Mouse (Mus musculus): ENCODE data around the gene Zfp383. TPM values are rescaled to one million over a fixed set of nuclear protein-coding genes. Genes with fewer than 3 reads are reported as not detected.
"Not testable (repeated sequence)": the region's sequence is repeated elsewhere in the genome, so short reads cannot be mapped to it uniquely, and the experiment has no call there.

Zfp383 gene
- polyA plus RNA-seq (2015; fragmentation: Nextera tagmentation; extraction: Ambion mirVana), result 4.0 and 4.5 TPM in 2 replicates

GRCm38 (mm10) chr7:29908130-29908950 lies at the start of gene Zfp383:
Zfp383 (plus strand) TSS chr7:29908223.
- Histone ChIP-seq H3K4me1 (peaks cover 16% of the 10 kb centered on the region; the same call in 1 of the 2 replicates), H3K27ac (peak within 1 kb of the TSS; percentile 97), H3K27me3 (replicated peaks) (no peaks in the 10 kb centered on the region), H3K4me2 (peak within 1 kb of the TSS; percentile 58), H3K36me3 (peaks cover 10% of the 10 kb centered on the region; the same call in 1 of the 2 replicates), H3K9ac (peak within 1 kb of the TSS; percentile 73), H3K9me3 (no peaks in the 10 kb centered on the region), H3K4me3 (replicated peaks) (peak within 1 kb of the TSS; percentile 71)
- under 1% methylated on average over 33 of the region's 33 CpGs for WGBS
- ATAC-seq (ENCODE audit: insufficient read depth, low FRiP score, low read depth), result peak; percentile 77

- H3K9ac ChIP-seq, result peak within 1 kb of the TSS; percentile 45; the same call in 1 of the 2 replicates
- 6% methylated on average over 32 of the region's 32 CpGs for WGBS
- peak within 1 kb of the TSS; percentile 85 for H3K4me2 ChIP-seq
These were observed 48.2 kb upstream of the Zfp383 start, which contains the start of gene Zfp420 for GRCm38 (mm10) chr7:29859532-29860517. Zfp420 (plus strand) TSS chr7:29859979.

GRCm38 (mm10) chr7:29861660-29862059 lies 46.4 kb upstream of the Zfp383 start:
- no peak overlapping the region for H3K9ac ChIP-seq
- WGBS, result 83% methylated on average over 7 of the region's 7 CpGs
- H3K4me1 ChIP-seq, result 0 out of 2 replicates have a peak, but pooled peaks cover 4% of the 10 kb centered on the region
- no peak overlapping the region for H3K4me2 ChIP-seq
- no peaks in the 10 kb centered on the region for H3K27me3 ChIP-seq (replicated peaks)
- no peaks in the 10 kb centered on the region for H3K36me3 ChIP-seq
- no peak overlapping the region for H3K27ac ChIP-seq
- ATAC-seq (ENCODE audit: insufficient read depth, low FRiP score, low read depth), result no peak
- no peaks in the 10 kb centered on the region for H3K9me3 ChIP-seq
- no peak overlapping the region for H3K4me3 ChIP-seq (replicated peaks)

More at GRCm38 (mm10) chr7:29859532-29860517, 48.2 kb upstream of the Zfp383 start, which contains the start of gene Zfp420:
- Histone ChIP-seq H3K4me3 (replicated peaks) (peak within 1 kb of the TSS; percentile 65), H3K36me3 (no peaks in the 10 kb centered on the region), H3K27ac (peak within 1 kb of the TSS; percentile 46; the same call in 1 of the 2 replicates), H3K27me3 (replicated peaks) (no peaks in the 10 kb centered on the region), H3K4me1 (0 out of 2 replicates have a peak, but pooled peaks cover 4% of the 10 kb centered on the region), H3K9me3 (no peaks in the 10 kb centered on the region)
- ATAC-seq (ENCODE audit: insufficient read depth, low FRiP score, low read depth), result peak; percentile 97

- H3K27me3 ChIP-seq (replicated peaks), result no peaks in the 10 kb centered on the region
- no peak overlapping the region for H3K4me3 ChIP-seq (replicated peaks)
- no peaks in the 10 kb centered on the region for H3K9me3 ChIP-seq
- ATAC-seq (ENCODE audit: insufficient read depth, low FRiP score, low read depth), result no peak
- no peak overlapping the region for H3K4me2 ChIP-seq
- no peak overlapping the region for H3K27ac ChIP-seq
- no peaks in the 10 kb centered on the region for H3K4me1 ChIP-seq
- 93% methylated on average over 10 of the region's 10 CpGs for WGBS
- peaks cover 22% of the 10 kb centered on the region for H3K36me3 ChIP-seq
- H3K9ac ChIP-seq, result no peak overlapping the region
These were observed 33.8 kb upstream of the Zfp383 start for GRCm38 (mm10) chr7:29874256-29874655.

- H3K36me3 ChIP-seq, result peaks cover 22% of the 10 kb centered on the region
- H3K4me1 ChIP-seq; ATAC-seq (ENCODE audit: insufficient read depth, low FRiP score, low read depth); H3K27ac ChIP-seq; H3K9me3 ChIP-seq; H3K9ac ChIP-seq; H3K4me2 ChIP-seq; H3K27me3 ChIP-seq (replicated peaks); H3K4me3 ChIP-seq (replicated peaks): not testable (repeated sequence)
- 90% methylated on average over 9 of the region's 9 CpGs for WGBS
These were observed 30.5 kb upstream of the Zfp383 start for GRCm38 (mm10) chr7:29877561-29877960.

- Histone ChIP-seq H3K27ac (no peak overlapping the region), H3K9me3 (no peaks in the 10 kb centered on the region), H3K4me3 (replicated peaks) (no peak overlapping the region), H3K27me3 (replicated peaks) (no peaks in the 10 kb centered on the region), H3K36me3 (peaks cover 11% of the 10 kb centered on the region), H3K4me1 (no peaks in the 10 kb centered on the region), H3K9ac (no peak overlapping the region), H3K4me2 (no peak overlapping the region)
- no peak for ATAC-seq (ENCODE audit: insufficient read depth, low FRiP score, low read depth)
- WGBS, result 77% methylated on average over 7 of the region's 7 CpGs
These were observed 28.0 kb upstream of the Zfp383 start for GRCm38 (mm10) chr7:29880056-29880455.

GRCm38 (mm10) chr7:29880916-29881315 lies 27.1 kb upstream of the Zfp383 start:
- ATAC-seq (ENCODE audit: insufficient read depth, low FRiP score, low read depth), result no peak
- no peaks in the 10 kb centered on the region for H3K4me1 ChIP-seq
- 81% methylated on average over 7 of the region's 7 CpGs for WGBS
- no peak overlapping the region for H3K4me3 ChIP-seq (replicated peaks)
- H3K9ac ChIP-seq, result no peak overlapping the region
- no peaks in the 10 kb centered on the region for H3K27me3 ChIP-seq (replicated peaks)
- H3K27ac ChIP-seq, result no peak overlapping the region
- no peak overlapping the region for H3K4me2 ChIP-seq
- H3K36me3 ChIP-seq, result 0 out of 2 replicates have a peak, but pooled peaks cover 3% of the 10 kb centered on the region
- H3K9me3 ChIP-seq, result 0 out of 2 replicates have a peak, but pooled peaks cover under 1% of the 10 kb centered on the region

- Histone ChIP-seq H3K27ac (no peak overlapping the region), H3K4me3 (replicated peaks) (no peak overlapping the region), H3K9me3 (peaks cover 27% of the 10 kb centered on the region), H3K4me1 (no peaks in the 10 kb centered on the region), H3K27me3 (replicated peaks) (no peaks in the 10 kb centered on the region), H3K36me3 (peaks cover 48% of the 10 kb centered on the region), H3K9ac (no peak overlapping the region), H3K4me2 (no peak overlapping the region)
- WGBS, result 93% methylated on average over 7 of the region's 7 CpGs
- no peak for ATAC-seq (ENCODE audit: insufficient read depth, low FRiP score, low read depth)
These were observed 17.5 kb upstream of the Zfp383 start for GRCm38 (mm10) chr7:29890501-29890900.

GRCm38 (mm10) chr7:29892756-29893155 lies 15.3 kb upstream of the Zfp383 start:
- 95% methylated on average over 4 of the region's 4 CpGs for WGBS
- H3K27ac ChIP-seq, result no peak overlapping the region
- peaks cover 22% of the 10 kb centered on the region for H3K9me3 ChIP-seq
- ATAC-seq (ENCODE audit: insufficient read depth, low FRiP score, low read depth), result no peak
- peaks cover 64% of the 10 kb centered on the region for H3K36me3 ChIP-seq
- no peaks in the 10 kb centered on the region for H3K27me3 ChIP-seq (replicated peaks)
- no peak overlapping the region for H3K4me3 ChIP-seq (replicated peaks)
- no peak overlapping the region for H3K4me2 ChIP-seq
- H3K9ac ChIP-seq, result no peak overlapping the region
- H3K4me1 ChIP-seq, result no peaks in the 10 kb centered on the region

GRCm38 (mm10) chr7:29898351-29898750 lies 9.7 kb upstream of the Zfp383 start:
- Histone ChIP-seq H3K27me3 (replicated peaks) (no peaks in the 10 kb centered on the region), H3K4me3 (replicated peaks) (no peak overlapping the region), H3K4me2 (no peak overlapping the region), H3K36me3 (peaks cover 59% of the 10 kb centered on the region), H3K27ac (no peak overlapping the region), H3K9me3 (peaks cover 15% of the 10 kb centered on the region), H3K9ac (no peak overlapping the region), H3K4me1 (no peaks in the 10 kb centered on the region)
- WGBS, result 97% methylated on average over 4 of the region's 4 CpGs
- no peak for ATAC-seq (ENCODE audit: insufficient read depth, low FRiP score, low read depth)

GRCm38 (mm10) chr7:29904101-29904500 lies 3.9 kb upstream of the Zfp383 start:
- 96% methylated on average over 4 of the region's 4 CpGs for WGBS
- ATAC-seq (ENCODE audit: insufficient read depth, low FRiP score, low read depth), result no peak

More at GRCm38 (mm10) chr7:29904101-29904500, 3.9 kb upstream of the Zfp383 start:
- Histone ChIP-seq H3K9ac (no peak overlapping the region), H3K27me3 (replicated peaks) (no peaks in the 10 kb centered on the region), H3K36me3 (peaks cover 11% of the 10 kb centered on the region), H3K4me2 (no peak overlapping the region), H3K4me3 (replicated peaks) (no peak overlapping the region), H3K4me1 (0 out of 2 replicates have a peak, but pooled peaks cover 8% of the 10 kb centered on the region), H3K9me3 (no peaks in the 10 kb centered on the region), H3K27ac (no peak overlapping the region)
